Mouse (Mus musculus) heart, embryonic 14.5 days (tissue): ENCODE measurements at regions not wholly inside any gene's neighbourhood (a gene's known extent, or its start where the extent isn't known, plus 50 kb on each side); places are given as distances from the start of the nearest gene placed in this dataset.

ENCODE experiments used
- ATAC-seq: fragments of 200-750 bp; cut with Nextera tagmentation; 2 replicates; pipeline ENCODE4 v1.8.0; 2017; ENCODE audit warnings: low read depth, moderate TSS enrichment; ENCODE audit not compliant: insufficient number of reproducible peaks, insufficient read depth, low FRiP score
- H3K27ac ChIP-seq, 2 experiments: fragments of 200-500 bp in 1 of 2; fragments of 300-500 bp in 1 of 2; sonication (generic) in 1 of 2; replicated peaks in 1 of 2; 2 replicates each; pipeline ENCODE4 v1.5.1; 2012 to 2014; ENCODE audit warnings: low read depth in 2 of 2, low read length in 2 of 2, control low read depth in 1 of 2, mild to moderate bottlenecking in 1 of 2, mixed read lengths in 1 of 2; ENCODE audit not compliant: control insufficient read depth in 1 of 2, insufficient read depth in 1 of 2
- H3K27me3 ChIP-seq: fragments of 300-500 bp; sonication (generic); 2 replicates; pipeline ENCODE4 v1.6.1; 2014; ENCODE audit warnings: mild to moderate bottlenecking, low read length, control low read depth; ENCODE audit not compliant: control insufficient read depth, insufficient read depth
- H3K36me3 ChIP-seq: fragments of 300-500 bp; sonication (generic); 2 replicates; pipeline ENCODE4 v1.6.1; 2014; ENCODE audit warnings: mild to moderate bottlenecking, control low read depth, low read length, mixed read lengths; ENCODE audit not compliant: control insufficient read depth, insufficient read depth
- H3K4me1 ChIP-seq, 2 experiments: fragments of 200-500 bp in 1 of 2; fragments of 300-500 bp in 1 of 2; sonication (generic) in 1 of 2; 2 replicates each; pipeline ENCODE4 v1.6.1; 2012 to 2014; ENCODE audit warnings: low read length in 2 of 2, control low read depth in 1 of 2, mixed read lengths in 1 of 2; ENCODE audit not compliant: control insufficient read depth in 2 of 2, insufficient read depth in 2 of 2
- H3K4me2 ChIP-seq: fragments of 300-500 bp; sonication (generic); 2 replicates; pipeline ENCODE4 v1.6.1; 2014; ENCODE audit warnings: mild to moderate bottlenecking, low read length
- H3K4me3 ChIP-seq, 2 experiments: fragments of 200-500 bp in 1 of 2; fragments of 300-500 bp in 1 of 2; sonication (generic) in 1 of 2; 2 replicates each; pipeline ENCODE4 v1.5.1; 2012 to 2014; ENCODE audit warnings: low read length in 2 of 2, mild to moderate bottlenecking in 2 of 2, control low read depth in 1 of 2, low read depth in 1 of 2, moderate library complexity in 1 of 2; ENCODE audit not compliant: control insufficient read depth in 1 of 2, insufficient read depth in 1 of 2
- H3K9ac ChIP-seq: fragments of 300-500 bp; sonication (generic); 2 replicates; pipeline ENCODE4 v1.6.1; 2014; ENCODE audit warnings: mild to moderate bottlenecking, low read length
- H3K9me3 ChIP-seq: fragments of 300-500 bp; sonication (generic); 2 replicates; pipeline ENCODE4 v1.6.1; 2016; ENCODE audit warnings: low read length, control low read depth; ENCODE audit not compliant: control insufficient read depth
- WGBS: fragments of 180-500 bp; shearing (Covaris S2); extraction: QIAGEN DNeasy Blood & Tissue Kit; methylation state at CpG from one replicate; pipeline ENCODE4 v1.1.7; 2014; 5-methylcytosine and 5-hydroxymethylcytosine counted together

DNA sequence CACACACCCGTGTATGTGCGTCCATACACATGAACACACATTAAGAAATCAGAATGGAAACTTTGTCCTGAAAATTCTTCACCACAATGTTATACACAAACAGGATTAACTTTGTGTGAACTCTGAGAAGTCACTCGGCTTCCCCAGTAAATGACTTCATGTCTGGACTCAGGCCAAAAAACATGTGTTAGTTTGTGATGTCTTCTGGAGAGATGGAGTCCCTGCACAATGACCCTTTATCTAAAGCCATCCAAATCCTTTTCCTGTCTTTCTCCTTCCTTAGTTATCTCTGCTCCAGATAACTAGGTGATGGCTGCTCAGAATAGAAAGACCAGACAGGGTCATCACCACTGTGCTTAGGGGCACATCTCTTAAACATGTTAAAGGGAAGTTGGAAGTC, 306.8 kb upstream of the A1bg start:
- Histone ChIP-seq H3K9me3 (no peaks in the 10 kb centered on the region), H3K4me3 (no peak overlapping the region), H3K27me3 (no peaks in the 10 kb centered on the region), H3K4me2 (no peak overlapping the region), H3K4me1 (peaks cover 0 to 6% of the 10 kb centered on the region in 2 experiments; a peak in 3 of 4 replicates), H3K27ac (peak overlapping the region; percentile 7 to 54; a peak in 1 of 4 replicates), H3K9ac (no peak overlapping the region), H3K36me3 (no peaks in the 10 kb centered on the region)
- 28% methylated on average over 3 of the region's 3 CpGs for WGBS
- ATAC-seq = peak; percentile 35

DNA sequence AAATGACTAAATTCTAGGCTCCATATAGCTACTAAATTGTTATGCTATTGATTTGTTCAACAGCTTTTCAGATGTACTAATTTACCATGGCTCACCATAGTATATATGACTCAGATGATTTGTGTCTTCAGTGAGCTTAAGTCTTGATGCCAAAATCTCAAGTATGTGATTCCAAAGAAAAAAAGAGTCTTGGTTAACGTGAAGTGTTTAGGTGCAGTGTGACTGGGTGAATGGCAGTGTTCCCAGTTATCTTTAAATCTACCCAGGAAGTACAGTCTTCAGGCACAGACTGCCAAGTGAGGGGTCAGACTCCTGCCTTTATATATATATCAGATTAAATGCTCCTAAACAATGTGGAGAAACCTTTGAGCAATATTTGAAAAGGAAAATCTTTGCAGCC, 300.1 kb upstream of the A1bg start:
- 55% methylated on average over 1 of the region's 1 CpGs for WGBS
- H3K36me3 ChIP-seq = no peaks in the 10 kb centered on the region
- no peak overlapping the region for H3K4me3 ChIP-seq
- no peak overlapping the region for H3K27ac ChIP-seq
- no peak overlapping the region for H3K9ac ChIP-seq
- H3K4me2 ChIP-seq = no peak overlapping the region
- H3K27me3 ChIP-seq = no peaks in the 10 kb centered on the region
- no peaks in the 10 kb centered on the region for H3K9me3 ChIP-seq
- no peak for ATAC-seq
- H3K4me1 ChIP-seq = no peaks in the 10 kb centered on the region

- no peak overlapping the region for H3K4me2 ChIP-seq
- no peak overlapping the region for H3K27ac ChIP-seq
- no peak overlapping the region for H3K4me3 ChIP-seq
- H3K36me3 ChIP-seq = no peaks in the 10 kb centered on the region
- no peaks in the 10 kb centered on the region for H3K4me1 ChIP-seq
- H3K27me3 ChIP-seq = no peaks in the 10 kb centered on the region
- H3K9ac ChIP-seq = no peak overlapping the region
- no peak for ATAC-seq
- H3K9me3 ChIP-seq = no peaks in the 10 kb centered on the region
Observed at GRCm38 (mm10) chr15:61210161-61210560, 287.3 kb upstream of the A1bg start.

- Histone ChIP-seq H3K4me3 (no peak overlapping the region), H3K36me3 (no peaks in the 10 kb centered on the region), H3K27me3 (no peaks in the 10 kb centered on the region), H3K4me2 (no peak overlapping the region), H3K9me3 (no peaks in the 10 kb centered on the region), H3K4me1 (no peaks in the 10 kb centered on the region), H3K27ac (no peak overlapping the region), H3K9ac (no peak overlapping the region)
- WGBS = 86% methylated on average over 1 of the region's 1 CpGs
- ATAC-seq = no peak
Observed at GRCm38 (mm10) chr15:61189981-61190380, 267.2 kb upstream of the A1bg start.

- WGBS = 47% methylated on average over 8 of the region's 8 CpGs
- no peak overlapping the region for H3K4me2 ChIP-seq
Observed at GRCm38 (mm10) chr15:61189481-61189880, 266.7 kb upstream of the A1bg start.

GRCm38 (mm10) chr15:61184597-61184963, 261.8 kb upstream of the A1bg start:
- no peaks in the 10 kb centered on the region for H3K4me1 ChIP-seq
- WGBS = 60% methylated on average over 2 of the region's 2 CpGs
- H3K27me3 ChIP-seq = no peaks in the 10 kb centered on the region
- no peak for ATAC-seq
- no peak overlapping the region for H3K4me3 ChIP-seq
- no peak overlapping the region for H3K9ac ChIP-seq
- no peaks in the 10 kb centered on the region for H3K9me3 ChIP-seq
- no peaks in the 10 kb centered on the region for H3K36me3 ChIP-seq
- H3K27ac ChIP-seq = no peak overlapping the region
- H3K4me2 ChIP-seq = no peak overlapping the region

More at GRCm38 (mm10) chr15:61189481-61189880, 266.7 kb upstream of the A1bg start:
- H3K27me3 ChIP-seq = no peaks in the 10 kb centered on the region
- ATAC-seq = no peak
- H3K9ac ChIP-seq = no peak overlapping the region
- H3K9me3 ChIP-seq = no peaks in the 10 kb centered on the region
- no peak overlapping the region for H3K4me3 ChIP-seq
- H3K27ac ChIP-seq = no peak overlapping the region
- H3K4me1 ChIP-seq = no peaks in the 10 kb centered on the region
- H3K36me3 ChIP-seq = no peaks in the 10 kb centered on the region

DNA sequence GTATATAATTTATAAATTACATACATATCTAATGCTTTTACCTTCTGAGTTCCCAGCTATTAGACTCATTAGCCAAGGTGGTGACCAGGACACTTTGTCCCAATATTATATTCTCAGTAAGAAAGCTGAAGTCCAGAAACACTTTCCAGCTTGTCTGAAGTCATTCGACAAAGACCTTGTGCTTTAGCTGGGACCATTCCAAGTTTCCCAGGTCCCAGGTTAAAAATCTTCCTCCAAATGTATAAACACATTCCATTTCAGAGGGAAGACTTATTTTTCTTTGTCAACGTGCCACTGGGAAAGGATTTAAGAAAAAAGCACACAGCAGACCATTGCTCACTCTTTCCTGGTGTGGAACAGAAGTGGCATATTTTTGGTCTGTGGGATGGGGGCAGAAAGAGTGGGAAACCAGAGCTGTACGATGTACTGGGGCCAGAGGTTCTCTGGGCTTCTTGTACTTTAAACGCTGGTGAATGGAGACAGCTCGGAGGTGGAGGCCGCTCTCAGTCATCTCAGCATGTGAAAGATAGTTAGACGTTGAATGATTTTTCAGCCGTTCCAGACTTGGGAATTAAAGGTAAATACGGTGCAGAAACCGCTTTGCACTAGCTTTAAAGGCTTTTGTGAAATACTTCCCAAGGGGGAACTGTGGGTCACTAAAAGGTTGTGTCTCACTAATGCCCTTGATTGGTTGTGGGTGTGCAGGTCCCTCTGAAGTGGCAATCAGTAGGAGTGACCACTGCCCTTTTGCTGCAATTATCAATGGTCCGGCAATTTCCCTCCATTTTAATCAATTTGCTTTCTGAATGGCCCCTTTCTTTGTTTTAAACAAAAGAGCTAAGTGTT, 261.2 kb upstream of the A1bg start:
- 73% methylated on average over 11 of the region's 11 CpGs for WGBS
- Histone ChIP-seq H3K27ac (no peak overlapping the region), H3K9me3 (no peaks in the 10 kb centered on the region), H3K36me3 (no peaks in the 10 kb centered on the region), H3K27me3 (no peaks in the 10 kb centered on the region), H3K4me3 (no peak overlapping the region), H3K4me1 (no peaks in the 10 kb centered on the region), H3K9ac (no peak overlapping the region), H3K4me2 (no peak overlapping the region)
- no peak for ATAC-seq

GRCm38 (mm10) chr15:61183291-61183690, 260.5 kb upstream of the A1bg start:
- Histone ChIP-seq H3K36me3 (no peaks in the 10 kb centered on the region), H3K9ac (no peak overlapping the region), H3K9me3 (no peaks in the 10 kb centered on the region), H3K4me3 (no peak overlapping the region), H3K27me3 (no peaks in the 10 kb centered on the region), H3K4me1 (no peaks in the 10 kb centered on the region), H3K4me2 (no peak overlapping the region), H3K27ac (no peak overlapping the region)
- 50% methylated on average over 5 of the region's 5 CpGs for WGBS
- no peak for ATAC-seq
